Comparison of ENCODE assay signal across 8 mouse cellular contexts in the genomic region with DNA sequence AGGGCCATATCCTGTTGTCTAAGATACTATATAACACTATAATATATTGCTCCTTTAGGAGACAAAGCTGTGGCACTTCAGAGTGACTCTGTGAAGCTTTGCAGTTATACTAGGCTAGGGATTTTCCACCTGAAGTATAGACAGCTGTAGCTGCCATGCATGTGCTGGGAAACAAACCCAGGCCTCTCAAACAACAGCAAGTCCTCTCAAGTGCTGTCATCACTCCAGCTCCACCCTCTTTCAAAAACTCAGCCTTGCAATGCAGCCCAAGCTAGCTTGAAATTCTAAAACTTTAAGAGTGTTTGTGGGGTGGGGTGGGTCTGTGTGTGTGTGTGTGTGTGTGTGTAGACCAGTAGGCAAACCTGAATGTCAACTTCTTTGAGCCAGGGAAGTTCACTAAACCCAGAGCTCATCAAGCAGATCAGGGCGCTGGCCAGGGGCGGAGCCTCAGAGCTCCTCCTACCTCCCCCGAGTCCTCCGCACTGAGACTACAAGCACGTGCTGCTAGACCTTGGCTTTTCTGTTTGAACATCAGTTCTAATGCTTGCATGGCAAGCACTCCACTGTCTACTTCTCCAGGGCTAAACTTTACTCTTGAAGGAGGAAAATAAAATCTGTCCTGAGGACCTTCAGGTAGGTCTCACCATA. TPM values are rescaled to one million over a fixed set of nuclear protein-coding genes. Genes with fewer than 3 reads are reported as not detected.
DNase-seq lines count a peak whose midpoint lies in the region; ATAC-seq lines count a peak whose summit lies in the region.

No protein-coding gene starts in this region.

- H3K9me3 ChIP-seq in liver, embryonic 12.5 days (replicated peaks) = no peaks in the 10 kb centered on the region
- no peaks in the 10 kb centered on the region for H3K9me3 ChIP-seq in midbrain, embryonic 10.5 days (replicated peaks)

- intact Hi-C loops in left cerebral cortex, postnatal 25 days (cut with DNase I) = no loop called here

- peaks cover 4% of the 10 kb centered on the region; the same call in 1 of the 2 replicates for H3K36me3 ChIP-seq in liver, embryonic 12.5 days
- no peaks in the 10 kb centered on the region for H3K36me3 ChIP-seq in midbrain, embryonic 10.5 days

- H3K4me3 ChIP-seq in liver, embryonic 12.5 days = peak overlapping the region; percentile 49
- no peak overlapping the region for H3K4me3 ChIP-seq in midbrain, embryonic 10.5 days

- peak overlapping the region; percentile 88 for H3K27ac ChIP-seq in liver, embryonic 12.5 days
- no peak overlapping the region; the same call in 1 of the 2 replicates for H3K27ac ChIP-seq in midbrain, embryonic 10.5 days (replicated peaks)

- DNase-seq in urinary bladder, postnatal 25 days (ENCODE audit: low spot score) = peak; percentile 8
- DNase-seq in urinary bladder, postnatal 4 days (ENCODE audit: low spot score in 2 of 2) = no peak
- peak; percentile 21 for DNase-seq in induced T-regulatory cell, adult 2 months (ENCODE audit: low read depth)
- peak; percentile 50 to 51 for DNase-seq in spleen, postnatal 36 days (ENCODE audit: low spot score in 2 of 2)
- DNase-seq in left cerebral cortex, postnatal 25 days (ENCODE audit: low spot score in 2 of 2) = no peak
- DNase-seq in midbrain, embryonic 10.5 days (ENCODE audit: low spot score) = no peak
- DNase-seq in layer of hippocampus, postnatal 10 days (ENCODE audit: low spot score in 2 of 2) = no peak

- peak overlapping the region; percentile 61 for H3K9ac ChIP-seq in liver, embryonic 12.5 days

- peak overlapping the region; percentile 69 for H3K4me2 ChIP-seq in liver, embryonic 12.5 days

- ATAC-seq in liver, embryonic 12.5 days = peak; percentile 73

- WGBS in liver, embryonic 12.5 days (ENCODE audit: insufficient replicate concordance) = 6% methylated on average over 5 of the region's 5 CpGs
- WGBS in midbrain, embryonic 10.5 days = 14% methylated on average over 5 of the region's 5 CpGs

- no peaks in the 10 kb centered on the region for H3K27me3 ChIP-seq in liver, embryonic 12.5 days (replicated peaks)
- H3K27me3 ChIP-seq in midbrain, embryonic 10.5 days (ENCODE audit: low read depth, poor library complexity, severe bottlenecking) = no peaks in the 10 kb centered on the region

- H3K4me1 ChIP-seq in liver, embryonic 12.5 days = peaks cover 86% of the 10 kb centered on the region
- H3K4me1 ChIP-seq in midbrain, embryonic 10.5 days = peaks cover 8% of the 10 kb centered on the region; the same call in 1 of the 2 replicates

RNA-seq across cellular contexts. Expression of a gene that starts 5.5 kb away (rescaled TPM):
- 5.3 and 6.4 TPM in 2 replicates for polyA plus RNA-seq in liver, embryonic 12.5 days (2016; fragmentation: Nextera tagmentation; extraction: Ambion mirVana)
- not detected for total RNA-seq in left cerebral cortex, postnatal 25 days (2021)
- polyA plus RNA-seq in midbrain, embryonic 10.5 days (2016; fragmentation: Nextera tagmentation; extraction: Ambion mirVana) = 0.47 and 0.68 TPM in 2 replicates
- total RNA-seq in layer of hippocampus, postnatal 10 days (2021) = not detected

RNA-seq across cellular contexts. Expression of a gene that starts 56.4 kb away (rescaled TPM):
- polyA plus RNA-seq in liver, embryonic 12.5 days (2016; fragmentation: Nextera tagmentation; extraction: Ambion mirVana) = 0.10 and 0.11 TPM in 2 replicates
- total RNA-seq in left cerebral cortex, postnatal 25 days (2021) = under 1 TPM; 0.25 to 0.50 TPM
- polyA plus RNA-seq in midbrain, embryonic 10.5 days (2016; fragmentation: Nextera tagmentation; extraction: Ambion mirVana) = 0.07 and 0.09 TPM in 2 replicates
- total RNA-seq in layer of hippocampus, postnatal 10 days (2021) = under 1 TPM; 0.59 to 0.71 TPM

Comparison
In these comparisons a context has a peak if more than half of its experiments do, and no peak if none do; other contexts are left out.
1. DNase-seq: peak in urinary bladder, postnatal 25 days (single experiment), induced T-regulatory cell, adult 2 months (single experiment) and spleen, postnatal 36 days (2 of 2); none in urinary bladder, postnatal 4 days (0 of 2), left cerebral cortex, postnatal 25 days (0 of 2), midbrain, embryonic 10.5 days (single experiment) and layer of hippocampus, postnatal 10 days (0 of 2).